Mouse (Mus musculus) hindbrain, embryonic 11.5 days (tissue): ENCODE measurements at regions not wholly inside any gene's neighbourhood (a gene's known extent, or its start where the extent isn't known, plus 50 kb on each side); places are given as distances from the start of the nearest gene placed in this dataset.

ENCODE experiments used
- ATAC-seq: fragments of 200-750 bp; cut with Nextera tagmentation; 2 replicates; pipeline ENCODE4 v1.8.0; 2017; ENCODE audit warnings: mild to moderate bottlenecking, moderate TSS enrichment, moderate library complexity; ENCODE audit not compliant: low FRiP score
- DNase-seq: peaks from one replicate; pipeline ENCODE4 v3.0.0-alpha.2; 2015; ENCODE audit warnings: low spot score
- H3K27ac ChIP-seq: fragments of 300-500 bp; sonication (generic); 2 replicates; pipeline ENCODE4 v1.5.1; 2014; ENCODE audit warnings: mild to moderate bottlenecking, low read depth, low read length
- H3K27me3 ChIP-seq: fragments of 300-500 bp; sonication (generic); 2 replicates; pipeline ENCODE4 v1.6.1; 2014; ENCODE audit warnings: mild to moderate bottlenecking, low read length, moderate library complexity, mixed read lengths; ENCODE audit not compliant: control insufficient read depth, insufficient read depth
- H3K36me3 ChIP-seq: fragments of 300-500 bp; sonication (generic); 2 replicates; pipeline ENCODE4 v1.6.1; 2014; ENCODE audit warnings: mild to moderate bottlenecking, low read length, moderate library complexity, mixed read lengths; ENCODE audit not compliant: control insufficient read depth, insufficient read depth
- H3K4me1 ChIP-seq: fragments of 300-500 bp; sonication (generic); replicated peaks from 2 replicates; pipeline ENCODE4 v1.6.1; 2014; ENCODE audit warnings: low read length, mixed read lengths; ENCODE audit not compliant: control insufficient read depth, insufficient read depth
- H3K4me2 ChIP-seq: fragments of 300-500 bp; sonication (generic); replicated peaks from 2 replicates; pipeline ENCODE4 v1.6.1; 2014; ENCODE audit warnings: mild to moderate bottlenecking, low read depth, low read length
- H3K4me3 ChIP-seq: fragments of 300-500 bp; sonication (generic); 2 replicates; pipeline ENCODE4 v1.5.1; 2014; ENCODE audit warnings: low read depth, low read length
- H3K9ac ChIP-seq: fragments of 300-500 bp; sonication (generic); 2 replicates; pipeline ENCODE4 v1.6.1; 2014; ENCODE audit warnings: low read depth, low read length
- H3K9me3 ChIP-seq: fragments of 300-500 bp; sonication (generic); 2 replicates; pipeline ENCODE4 v1.6.1; 2016; ENCODE audit warnings: low read length; ENCODE audit not compliant: control insufficient read depth
- WGBS: fragments of 180-500 bp; shearing (Covaris S2); extraction: QIAGEN DNeasy Blood & Tissue Kit; methylation state at CpG from one replicate; pipeline ENCODE4 v1.1.7; 2014; 5-methylcytosine and 5-hydroxymethylcytosine counted together

DNA sequence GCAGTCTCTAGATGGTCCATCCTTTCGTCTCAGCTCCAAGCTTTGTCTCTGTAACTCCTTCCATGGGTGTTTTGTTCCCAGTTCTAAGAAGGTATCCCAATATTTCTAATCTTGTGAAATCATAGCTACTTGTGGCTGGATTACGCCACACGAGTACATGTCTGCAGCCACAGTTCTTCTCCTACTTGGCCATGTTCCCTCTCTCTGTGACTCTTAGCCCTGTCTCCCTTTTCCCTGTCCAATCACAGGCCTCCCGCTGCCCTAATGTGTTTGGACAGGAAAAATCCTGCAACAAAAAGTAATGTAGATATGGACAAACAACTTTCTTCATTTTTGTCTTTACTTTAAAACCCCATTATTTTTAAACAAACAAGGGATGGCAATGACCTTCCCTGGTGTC, 104.7 kb downstream of the Zfp330 start:
- Histone ChIP-seq H3K9me3 (no peaks in the 10 kb centered on the region), H3K9ac (no peak overlapping the region), H3K27me3 (no peaks in the 10 kb centered on the region), H3K4me3 (no peak overlapping the region), H3K27ac (no peak overlapping the region), H3K4me2 (no peak overlapping the region), H3K36me3 (no peaks in the 10 kb centered on the region), H3K4me1 (no peaks in the 10 kb centered on the region)
- 85% methylated on average over 4 of the region's 4 CpGs for WGBS
- DNase-seq (no peak), ATAC-seq (no peak)

DNA sequence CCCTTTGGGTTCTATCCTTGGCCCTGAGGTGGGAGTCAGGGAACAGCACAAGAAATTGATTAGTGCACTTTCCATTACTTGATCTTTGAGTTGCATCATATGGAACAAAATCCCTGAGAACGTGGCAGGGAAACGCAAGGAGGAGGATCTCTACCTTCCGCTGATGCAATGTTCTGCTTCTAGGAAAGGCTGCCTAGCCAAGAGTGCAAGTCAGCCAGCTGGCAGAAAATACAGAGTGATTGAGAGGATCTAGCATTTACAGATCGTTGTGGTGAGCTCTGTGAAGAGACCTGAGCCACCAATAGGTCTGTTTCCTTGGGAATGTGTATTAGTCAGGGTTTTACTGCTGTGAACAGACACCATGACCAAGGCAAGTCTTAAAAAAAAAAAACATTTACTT, 108.8 kb downstream of the Zfp330 start:
- Histone ChIP-seq H3K9ac (no peak overlapping the region), H3K4me2 (no peak overlapping the region), H3K27ac (no peak overlapping the region), H3K27me3 (no peaks in the 10 kb centered on the region), H3K4me1 (no peaks in the 10 kb centered on the region), H3K4me3 (no peak overlapping the region), H3K36me3 (no peaks in the 10 kb centered on the region), H3K9me3 (no peaks in the 10 kb centered on the region)
- WGBS, result 87% methylated on average over 4 of the region's 4 CpGs
- ATAC-seq, result no peak
- DNase-seq, result no peak

DNA sequence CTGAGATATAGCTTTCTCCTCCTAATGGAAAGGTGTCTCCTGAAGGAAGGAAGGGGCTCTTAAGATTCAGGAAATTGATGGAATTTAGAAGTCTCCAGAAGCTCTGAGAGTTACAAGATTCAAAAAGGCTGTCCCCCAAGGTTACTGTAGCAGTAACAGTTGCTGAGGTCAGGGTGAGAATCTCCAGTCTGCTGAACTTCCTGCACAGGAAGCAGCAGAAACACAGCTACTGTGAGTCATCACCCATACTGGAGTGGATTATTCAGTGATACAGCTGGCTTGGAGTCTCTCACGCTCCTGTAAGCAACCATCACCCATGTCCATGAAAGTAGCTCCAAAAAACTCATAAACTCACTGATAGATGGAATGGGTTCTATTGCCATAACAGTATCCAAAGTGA, 133.5 kb downstream of the Zfp330 start:
- Histone ChIP-seq H3K27ac (no peak overlapping the region), H3K27me3 (no peaks in the 10 kb centered on the region), H3K9me3 (no peaks in the 10 kb centered on the region), H3K36me3 (no peaks in the 10 kb centered on the region), H3K4me2 (no peak overlapping the region), H3K4me3 (no peak overlapping the region), H3K9ac (no peak overlapping the region), H3K4me1 (no peaks in the 10 kb centered on the region)
- ATAC-seq (no peak), DNase-seq (no peak)
- WGBS, result 79% methylated on average over 1 of the region's 1 CpGs

DNA sequence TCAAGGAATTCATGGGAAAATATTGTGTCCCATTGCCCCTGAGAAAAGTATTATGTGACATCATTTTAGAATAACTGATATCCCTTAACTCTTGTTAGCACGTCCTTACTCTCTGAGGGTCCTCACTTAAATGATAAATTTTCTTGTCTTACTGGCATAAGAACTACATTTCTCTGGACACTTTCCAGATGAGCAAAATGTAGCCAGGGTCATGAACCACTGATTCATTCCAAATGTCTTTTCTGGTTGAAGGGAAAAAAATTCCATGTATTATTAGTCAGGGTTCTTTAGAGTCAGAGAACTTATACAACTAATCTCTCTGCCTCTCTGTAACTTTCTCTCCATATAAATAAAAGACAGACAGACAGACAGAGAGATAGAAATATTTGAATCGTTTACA, 143.5 kb downstream of the Zfp330 start:
- no peaks in the 10 kb centered on the region for H3K27me3 ChIP-seq
- no peak overlapping the region for H3K9ac ChIP-seq
- DNase-seq (no peak), ATAC-seq (no peak)
- no peaks in the 10 kb centered on the region for H3K36me3 ChIP-seq
- H3K4me3 ChIP-seq, result no peak overlapping the region
- H3K4me1 ChIP-seq, result no peaks in the 10 kb centered on the region
- H3K27ac ChIP-seq, result no peak overlapping the region
- WGBS, result 67% methylated on average over 2 of the region's 2 CpGs
- no peaks in the 10 kb centered on the region for H3K9me3 ChIP-seq
- H3K4me2 ChIP-seq, result no peak overlapping the region

DNA sequence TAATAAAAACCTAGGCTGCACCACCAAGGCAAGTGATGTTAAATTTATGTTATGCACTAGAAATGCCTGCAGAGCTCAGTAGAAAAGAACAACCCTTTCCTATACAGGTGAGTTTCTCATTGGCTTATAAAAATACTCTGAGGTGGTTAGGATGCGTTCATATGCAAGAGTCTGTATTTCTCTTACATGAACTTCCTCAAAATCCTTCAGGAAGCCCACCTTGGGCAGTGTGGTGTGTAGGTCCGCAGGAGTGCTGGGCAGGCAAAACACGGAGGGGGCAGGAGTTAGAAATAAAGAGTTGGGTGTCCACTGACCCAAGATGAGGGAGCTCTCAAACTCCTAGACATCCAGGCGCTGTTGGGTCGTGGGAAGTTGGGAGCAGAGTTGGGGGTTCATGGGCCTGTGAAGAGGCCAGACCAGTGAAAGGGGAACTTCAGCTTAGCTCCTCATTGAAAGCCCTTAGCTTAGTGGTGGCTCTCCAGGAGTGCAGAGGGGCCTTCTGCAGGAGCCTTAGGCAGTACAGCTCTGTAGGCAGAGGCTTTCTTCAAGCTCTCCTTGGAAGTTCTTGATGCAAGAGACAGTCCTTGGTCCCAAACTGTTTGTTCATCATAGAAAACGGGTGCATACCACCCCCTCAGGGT, 150.0 kb downstream of the Zfp330 start:
- no peak overlapping the region for H3K4me3 ChIP-seq
- DNase-seq, result no peak
- no peak overlapping the region for H3K9ac ChIP-seq
- no peak for ATAC-seq
- no peaks in the 10 kb centered on the region for H3K27me3 ChIP-seq
- no peak overlapping the region for H3K27ac ChIP-seq
- no peaks in the 10 kb centered on the region for H3K9me3 ChIP-seq
- H3K36me3 ChIP-seq, result no peaks in the 10 kb centered on the region
- WGBS, result 86% methylated on average over 6 of the region's 6 CpGs
- no peaks in the 10 kb centered on the region for H3K4me1 ChIP-seq
- no peak overlapping the region for H3K4me2 ChIP-seq

DNA sequence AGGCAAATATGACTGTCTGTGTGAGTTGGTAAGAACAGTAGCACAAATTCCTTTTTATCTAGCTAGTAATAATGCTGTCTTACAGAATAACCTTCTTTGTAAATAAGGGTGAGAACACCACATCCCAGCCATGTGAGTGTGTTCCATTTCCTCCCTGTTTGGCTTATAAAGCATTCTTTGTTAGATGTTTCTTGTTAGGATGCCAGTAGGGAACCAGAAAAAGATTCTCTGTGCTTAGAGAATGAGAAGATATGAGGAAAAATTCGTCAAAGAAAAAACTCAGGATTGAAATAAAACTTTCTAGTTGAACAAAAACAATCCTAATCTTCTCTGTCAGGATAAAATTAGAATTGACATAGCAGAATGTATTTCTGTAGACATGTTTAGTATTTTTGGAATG, 155.3 kb downstream of the Zfp330 start:
- no peak for ATAC-seq
- Histone ChIP-seq H3K9ac (no peak overlapping the region), H3K27ac (no peak overlapping the region), H3K9me3 (no peaks in the 10 kb centered on the region), H3K27me3 (no peaks in the 10 kb centered on the region), H3K36me3 (no peaks in the 10 kb centered on the region), H3K4me2 (no peak overlapping the region), H3K4me3 (no peak overlapping the region), H3K4me1 (no peaks in the 10 kb centered on the region)
- no peak for DNase-seq
- WGBS, result 74% methylated on average over 1 of the region's 1 CpGs

DNA sequence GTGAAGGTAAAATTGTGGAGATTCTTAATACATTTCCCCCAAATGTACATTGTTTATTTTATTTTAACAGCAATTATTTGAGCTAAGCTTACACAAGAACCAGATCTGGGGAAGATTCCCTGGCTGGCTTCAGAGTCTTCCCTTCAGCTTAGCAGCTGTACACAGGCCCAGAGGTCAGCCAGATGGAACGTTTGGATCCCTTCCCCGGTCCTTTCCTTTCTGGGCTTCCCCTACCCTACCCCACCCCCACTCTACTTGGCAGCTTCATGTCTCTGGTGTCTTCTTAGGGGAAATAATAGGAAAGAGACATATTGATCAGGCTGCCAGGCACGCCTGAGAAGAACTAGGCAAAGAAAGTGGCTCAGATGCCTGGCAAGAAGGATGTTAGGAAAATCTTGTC, 172.4 kb downstream of the Zfp330 start:
- H3K9ac ChIP-seq, result no peak overlapping the region
- 51% methylated on average over 3 of the region's 3 CpGs for WGBS
- H3K36me3 ChIP-seq, result no peaks in the 10 kb centered on the region
- H3K4me3 ChIP-seq, result no peak overlapping the region
- H3K9me3 ChIP-seq, result no peaks in the 10 kb centered on the region
- H3K27ac ChIP-seq, result no peak overlapping the region
- no peaks in the 10 kb centered on the region for H3K27me3 ChIP-seq
- no peak overlapping the region for H3K4me2 ChIP-seq
- ATAC-seq (no peak), DNase-seq (no peak)
- no peaks in the 10 kb centered on the region for H3K4me1 ChIP-seq

DNA sequence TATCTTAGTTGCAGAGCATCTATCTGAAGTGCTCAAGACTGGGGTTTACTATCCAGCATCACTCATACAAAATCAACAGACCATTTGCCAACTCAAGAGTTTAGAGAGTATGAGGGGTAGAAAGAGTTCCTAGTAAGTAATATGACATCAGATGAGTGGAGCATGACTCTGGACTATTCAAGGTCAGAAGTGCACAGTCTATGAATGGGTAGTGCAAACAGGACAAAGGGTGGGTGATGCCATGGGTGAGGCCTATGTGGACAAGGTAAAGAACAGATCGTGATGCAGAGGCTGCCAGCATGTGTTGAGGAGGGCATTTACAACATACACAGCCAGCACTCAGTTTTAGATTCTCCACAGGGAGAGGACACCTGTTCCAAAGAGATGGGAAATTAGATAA, 170.4 kb upstream of the Il15 start:
- H3K4me2 ChIP-seq, result no peak overlapping the region
- no peaks in the 10 kb centered on the region for H3K9me3 ChIP-seq
- no peaks in the 10 kb centered on the region for H3K36me3 ChIP-seq
- H3K27ac ChIP-seq, result no peak overlapping the region
- no peak overlapping the region for H3K4me3 ChIP-seq
- H3K4me1 ChIP-seq, result no peaks in the 10 kb centered on the region
- ATAC-seq, result no peak
- H3K27me3 ChIP-seq, result no peaks in the 10 kb centered on the region
- no peak overlapping the region for H3K9ac ChIP-seq
- no peak for DNase-seq
- 96% methylated on average over 1 of the region's 1 CpGs for WGBS

DNA sequence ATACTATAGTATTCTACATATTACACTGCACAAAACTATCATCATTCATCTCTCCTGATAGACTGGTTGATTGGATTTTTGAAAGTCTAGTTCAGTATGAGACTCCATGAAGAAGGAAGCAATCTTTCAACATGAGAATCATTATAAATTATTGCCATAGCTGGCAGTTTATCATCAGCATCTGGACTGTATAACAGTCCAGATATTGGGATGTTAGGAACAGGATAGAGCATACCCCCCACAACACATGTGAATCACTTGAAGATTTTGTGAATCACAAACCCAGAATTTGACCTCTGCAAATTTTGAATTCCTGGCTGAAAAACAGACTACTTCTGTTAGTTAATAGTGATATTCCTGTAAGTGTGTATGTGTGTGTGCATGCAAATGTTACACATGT, 135.1 kb upstream of the Il15 start:
- H3K27ac ChIP-seq, result no peak overlapping the region
- ATAC-seq (no peak), DNase-seq (no peak)
- no peak overlapping the region for H3K4me2 ChIP-seq
- H3K27me3 ChIP-seq, result no peaks in the 10 kb centered on the region
- H3K9ac ChIP-seq, result no peak overlapping the region
- H3K36me3 ChIP-seq, result no peaks in the 10 kb centered on the region
- no peak overlapping the region for H3K4me3 ChIP-seq
- H3K9me3 ChIP-seq, result no peaks in the 10 kb centered on the region
- H3K4me1 ChIP-seq, result no peaks in the 10 kb centered on the region
